Comparison of ENCODE assay signal across 29 mouse cellular contexts in genomic region chr7:49270855-49271254, GRCm38 (mm10).
A peak's percentile ranks its signal among the peaks of the same experiment; 100 is the strongest.
DNase-seq lines count a peak whose midpoint lies in the region; ATAC-seq and TF ChIP-seq lines count a peak whose summit lies in the region.
"Had no signal": no experiment of that assay in that cellular context is flagged by ENCODE, and none has a peak within 500 bp of the region (broad histone marks: within the 10 kb centered on the region; RNA-seq: fewer than 3 reads in every experiment).

No protein-coding gene starts in this region.

- no peak overlapping the region for H3K4me2 ChIP-seq in embryonic facial prominence, embryonic 11.5 days (ENCODE audit: low read depth, low read length)
- H3K4me2 ChIP-seq in embryonic facial prominence, embryonic 14.5 days (ENCODE audit: low read depth, low read length) = no peak overlapping the region
- H3K4me2 ChIP-seq: embryonic facial prominence, embryonic 12.5 days; heart, embryonic 12.5 days; heart, embryonic 15.5 days; hindbrain, embryonic 13.5 days had no signal

- WGBS in embryonic facial prominence, embryonic 11.5 days = 62% methylated on average over 11 of the region's 11 CpGs
- WGBS in embryonic facial prominence, embryonic 10.5 days = 82% methylated on average over 11 of the region's 11 CpGs
- 41% methylated on average over 11 of the region's 11 CpGs for WGBS in embryonic facial prominence, embryonic 14.5 days
- 67% methylated on average over 11 of the region's 11 CpGs for WGBS in macrophage (ENCODE audit: missing documents)

- H3K27me3 ChIP-seq in embryonic facial prominence, embryonic 11.5 days (ENCODE audit: control insufficient read depth, insufficient read depth, low read length) = no peaks in the 10 kb centered on the region
- H3K27me3 ChIP-seq in embryonic facial prominence, embryonic 10.5 days (replicated peaks; ENCODE audit: low read depth, poor library complexity, severe bottlenecking) = peaks cover 20% of the 10 kb centered on the region
- H3K27me3 ChIP-seq in embryonic facial prominence, embryonic 14.5 days (replicated peaks; ENCODE audit: control insufficient read depth, insufficient read depth, low read length) = no peaks in the 10 kb centered on the region; the same call in 1 of the 2 replicates
- H3K27me3 ChIP-seq: heart, embryonic 12.5 days; heart, embryonic 15.5 days; hindbrain, embryonic 13.5 days; Patski had no signal

- no peak for ATAC-seq in embryonic facial prominence, embryonic 11.5 days (replicated peaks; ENCODE audit: insufficient number of reproducible peaks, low FRiP score, low TSS enrichment, low read depth)
- ATAC-seq in embryonic facial prominence, embryonic 14.5 days (ENCODE audit: low read depth) = no peak
- ATAC-seq: forebrain, embryonic 16.5 days; hindbrain, embryonic 16.5 days; intestine, embryonic 16.5 days; Patski had no signal

- H3K9me3 ChIP-seq in embryonic facial prominence, embryonic 11.5 days (replicated peaks; ENCODE audit: control insufficient read depth, low read length) = no peaks in the 10 kb centered on the region
- H3K9me3 ChIP-seq in embryonic facial prominence, embryonic 10.5 days = no peaks in the 10 kb centered on the region
- no peaks in the 10 kb centered on the region for H3K9me3 ChIP-seq in embryonic facial prominence, embryonic 14.5 days (ENCODE audit: control insufficient read depth, low read length)
- H3K9me3 ChIP-seq: embryonic facial prominence, embryonic 12.5 days; forebrain, embryonic 10.5 days; heart, embryonic 12.5 days; heart, embryonic 15.5 days; hindbrain, embryonic 10.5 days; hindbrain, embryonic 13.5 days had no signal

- no peaks in the 10 kb centered on the region; the same call in 1 of the 2 replicates for H3K4me1 ChIP-seq in embryonic facial prominence, embryonic 11.5 days (ENCODE audit: control insufficient read depth, insufficient read depth, low read length)
- peaks cover 13% of the 10 kb centered on the region for H3K4me1 ChIP-seq in embryonic facial prominence, embryonic 10.5 days
- H3K4me1 ChIP-seq in embryonic facial prominence, embryonic 14.5 days (ENCODE audit: control insufficient read depth, insufficient read depth, low read length) = peaks cover 13% of the 10 kb centered on the region; the same call in 1 of the 2 replicates

- peaks cover 94% of the 10 kb centered on the region for H3K79me2 ChIP-seq in macrophage (ENCODE audit: inconsistent target)

- H3K4me3 ChIP-seq in embryonic facial prominence, embryonic 11.5 days (ENCODE audit: low read depth, low read length) = no peak overlapping the region
- no peak overlapping the region for H3K4me3 ChIP-seq in embryonic facial prominence, embryonic 10.5 days
- no peak overlapping the region for H3K4me3 ChIP-seq in layer of hippocampus, adult 2 months
- no peak overlapping the region for H3K4me3 ChIP-seq in embryonic facial prominence, embryonic 14.5 days (ENCODE audit: low read depth, low read length)
- no peak overlapping the region for H3K4me3 ChIP-seq in macrophage (ENCODE audit: inconsistent target)
- H3K4me3 ChIP-seq: embryonic facial prominence, embryonic 12.5 days; forebrain, embryonic 10.5 days; heart, embryonic 12.5 days; heart, embryonic 15.5 days; hindbrain, embryonic 10.5 days; hindbrain, embryonic 13.5 days had no signal

- no peaks in the 10 kb centered on the region for H3K36me3 ChIP-seq in embryonic facial prominence, embryonic 11.5 days (replicated peaks; ENCODE audit: control insufficient read depth, insufficient read depth, low read depth, low read length)
- no peaks in the 10 kb centered on the region for H3K36me3 ChIP-seq in embryonic facial prominence, embryonic 10.5 days (replicated peaks)
- H3K36me3 ChIP-seq in embryonic facial prominence, embryonic 14.5 days (ENCODE audit: control insufficient read depth, insufficient read depth, low read length) = no peaks in the 10 kb centered on the region
- no peaks in the 10 kb centered on the region for H3K36me3 ChIP-seq in macrophage (ENCODE audit: inconsistent target)
- H3K36me3 ChIP-seq: embryonic facial prominence, embryonic 12.5 days; forebrain, embryonic 10.5 days; G1E; heart, embryonic 12.5 days; heart, embryonic 15.5 days; hindbrain, embryonic 10.5 days; hindbrain, embryonic 13.5 days had no signal

- DNase-seq in embryonic facial prominence, embryonic 11.5 days (ENCODE audit: low spot score) = peak; percentile 33
- DNase-seq in embryonic facial prominence, embryonic 10.5 days (ENCODE audit: low spot score) = no peak
- no peak for DNase-seq in layer of hippocampus, adult 2 months (ENCODE audit: low spot score in 2 of 2)
- no peak for DNase-seq in layer of hippocampus, postnatal 36 days
- peak; percentile 45 for DNase-seq in embryonic facial prominence, embryonic 14.5 days (ENCODE audit: low spot score)
- no peak for DNase-seq in urinary bladder, postnatal 14 days (ENCODE audit: low spot score)
- no peak for DNase-seq in liver
- DNase-seq: adrenal gland, postnatal 10 days; adrenal gland, postnatal 36 days; cerebellum, adult 11-12 months; cerebellum, adult 8-10 months; cerebellum, postnatal 36 days; embryo, embryonic 11 days; gastrocnemius, postnatal 25 days; heart, adult 18-20 months; heart, postnatal 10 days; heart, postnatal 36 days had no signal

- H3K27ac ChIP-seq in embryonic facial prominence, embryonic 11.5 days (replicated peaks; ENCODE audit: low read depth, low read length) = no peak overlapping the region
- no peak overlapping the region for H3K27ac ChIP-seq in embryonic facial prominence, embryonic 10.5 days (replicated peaks)
- peak overlapping the region; percentile 91 for H3K27ac ChIP-seq in layer of hippocampus, adult 2 months
- H3K27ac ChIP-seq in embryonic facial prominence, embryonic 14.5 days (replicated peaks; ENCODE audit: low read depth, low read length) = no peak overlapping the region
- H3K27ac ChIP-seq in macrophage = peak overlapping the region; percentile 51
- H3K27ac ChIP-seq: embryonic facial prominence, embryonic 12.5 days; forebrain, embryonic 10.5 days; heart, embryonic 15.5 days; hindbrain, embryonic 10.5 days; hindbrain, embryonic 13.5 days had no signal

- no peak for TF ChIP-seq CTCF in layer of hippocampus, adult 2 months (conservative IDR thresholded peaks at IDR 0.05)

- no peak overlapping the region for H3K9ac ChIP-seq in embryonic facial prominence, embryonic 11.5 days (replicated peaks; ENCODE audit: low read length)
- H3K9ac ChIP-seq in embryonic facial prominence, embryonic 14.5 days (ENCODE audit: low read depth, low read length) = no peak overlapping the region
- H3K9ac ChIP-seq: embryonic facial prominence, embryonic 12.5 days; heart, embryonic 12.5 days; heart, embryonic 15.5 days; hindbrain, embryonic 13.5 days had no signal

Comparison
In these comparisons a context has a peak if more than half of its experiments do, and no peak if none do; other contexts are left out.
1. DNase-seq: peak in embryonic facial prominence, embryonic 11.5 days (single experiment) and embryonic facial prominence, embryonic 14.5 days (single experiment); none in embryonic facial prominence, embryonic 10.5 days (single experiment), layer of hippocampus, adult 2 months (0 of 2), layer of hippocampus, postnatal 36 days (0 of 2), urinary bladder, postnatal 14 days (single experiment) and liver (single experiment).
2. H3K27ac ChIP-seq: peak in layer of hippocampus, adult 2 months (single experiment) and macrophage (single experiment); none in embryonic facial prominence, embryonic 11.5 days (single experiment), embryonic facial prominence, embryonic 10.5 days (single experiment) and embryonic facial prominence, embryonic 14.5 days (single experiment).